Mouse (Mus musculus) ES-Bruce4 (cell line): ENCODE data around the gene Taar2.

Experiments
- CTCF ChIP-seq: IDR thresholded peaks from one replicate; pipeline ENCODE4 v1.8.1; 2011; ENCODE audit warnings: low read depth, low read length
- EP300 ChIP-seq: IDR thresholded peaks from 2 replicates; pipeline ENCODE4 v1.6.1; 2011; ENCODE audit warnings: low read depth, low read length; ENCODE audit not compliant: insufficient read depth
- POLR2A ChIP-seq: IDR thresholded peaks from one replicate; pipeline ENCODE4 v1.8.1; 2011; ENCODE audit warnings: low read length; ENCODE audit not compliant: insufficient read depth

DNA sequence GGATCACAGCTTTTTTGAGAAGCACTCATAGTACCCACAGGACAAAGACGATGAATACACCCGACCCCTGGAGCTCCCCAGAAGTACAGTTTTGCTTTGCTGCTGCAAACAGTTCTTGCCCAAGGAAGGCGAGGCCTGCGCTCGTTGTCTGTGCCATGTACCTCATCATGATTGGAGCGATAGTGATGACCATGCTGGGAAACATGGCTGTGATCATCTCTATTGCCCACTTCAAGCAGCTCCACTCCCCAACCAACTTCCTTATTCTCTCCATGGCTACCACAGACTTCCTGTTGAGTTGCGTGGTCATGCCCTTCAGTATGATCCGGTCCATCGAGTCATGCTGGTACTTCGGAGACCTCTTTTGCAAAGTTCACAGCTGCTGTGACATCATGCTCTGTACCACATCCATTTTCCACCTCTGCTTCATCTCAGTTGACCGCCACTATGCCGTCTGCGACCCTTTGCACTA lies 22.1 kb downstream of the Taar2 start, which contains the start of gene Taar4:
- TF ChIP-seq POLR2A (no peak), CTCF (no peak), EP300 (no peak)
